In the genomic region with DNA sequence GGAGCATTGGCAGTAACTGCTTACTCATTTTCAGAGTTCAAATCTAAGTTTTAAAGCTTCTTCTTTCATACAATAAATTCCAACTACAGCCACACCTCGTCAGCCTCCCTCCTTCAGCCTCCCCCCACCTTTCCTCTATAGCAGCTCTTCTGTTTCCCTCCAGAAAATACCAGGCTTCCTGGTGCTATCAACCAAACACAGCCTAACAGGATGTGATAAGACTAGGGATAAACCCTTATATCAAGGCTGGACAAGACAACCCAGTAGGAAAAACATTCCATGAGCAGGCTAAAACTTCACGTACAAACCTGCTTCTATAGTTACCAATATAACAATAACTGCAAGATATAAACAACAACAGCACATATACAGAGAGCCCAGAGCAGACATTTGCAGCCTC, we compare ENCODE assay signal across 15 mouse cellular contexts.
"Had no signal": no experiment of that assay in that cellular context is flagged by ENCODE, and none has a peak within 500 bp of the region (broad histone marks: within the 10 kb centered on the region; RNA-seq: fewer than 3 reads in every experiment).

No protein-coding gene starts in this region.

- H3K4me3 ChIP-seq: neural tube, embryonic 15.5 days; stomach, embryonic 15.5 days had no signal

- H3K36me3 ChIP-seq: neural tube, embryonic 15.5 days; stomach, embryonic 15.5 days had no signal

- H3K27me3 ChIP-seq: neural tube, embryonic 15.5 days; stomach, embryonic 15.5 days had no signal

- DNase-seq: retina, postnatal 1 day; right cerebral cortex, adult 18-20 months; right cerebral cortex, postnatal 14 days; right cerebral cortex, postnatal 25 days; right cerebral cortex, postnatal 4 days; spleen, adult 18-20 months; thymus, adult 18-20 months; thymus, adult 2 months; thymus, postnatal 14 days; thymus, postnatal 25 days; thymus, postnatal 36 days; thymus, postnatal 4 days had no signal

- H3K9me3 ChIP-seq: neural tube, embryonic 15.5 days; stomach, embryonic 15.5 days had no signal

- H3K9ac ChIP-seq: neural tube, embryonic 15.5 days; stomach, embryonic 15.5 days had no signal

- H3K4me2 ChIP-seq: neural tube, embryonic 15.5 days; stomach, embryonic 15.5 days had no signal

- H3K27ac ChIP-seq: neural tube, embryonic 15.5 days; stomach, embryonic 15.5 days; stomach, postnatal 0 days had no signal

- H3K4me1 ChIP-seq: neural tube, embryonic 15.5 days; stomach, embryonic 15.5 days had no signal
